Mouse (Mus musculus) MEL (cell line): ENCODE results near the gene Slc2a3. TPM values are rescaled to one million over a fixed set of nuclear protein-coding genes. Genes with fewer than 3 reads are reported as not detected.

ENCODE experiments used
- DNase-seq: peaks from one replicate; pipeline ENCODE4 v3.0.0; 2011; ENCODE audit warnings: low read depth, low spot score
- H3K27ac ChIP-seq: 2 replicates; pipeline ENCODE4 v1.5.1; 2012; ENCODE audit warnings: low read depth, mild to moderate bottlenecking, control low read depth, low read length, moderate library complexity; ENCODE audit not compliant: control insufficient read depth
- H3K27me3 ChIP-seq, 2 experiments: fragments of 150-350 bp in 1 of 2; sonication (generic) in 1 of 2; 2 replicates each; pipeline ENCODE4 v1.6.1; 2012; ENCODE audit warnings: low read length in 2 of 2, mild to moderate bottlenecking in 2 of 2, improper control_type of control experiment in 1 of 2, moderate library complexity in 1 of 2; ENCODE audit not compliant: insufficient read depth in 2 of 2, control insufficient read depth in 1 of 2
- H3K36me3 ChIP-seq, 2 experiments: 2 replicates each; pipeline ENCODE4 v1.6.1; 2012 to 2014; ENCODE audit warnings: low read length in 2 of 2, improper control_type of control experiment in 1 of 2, inconsistent platforms in 1 of 2, mild to moderate bottlenecking in 1 of 2; ENCODE audit not compliant: insufficient read depth in 2 of 2, control insufficient read depth in 1 of 2
- H3K4me1 ChIP-seq, 2 experiments: fragments of 150-350 bp in 1 of 2; sonication (generic) in 1 of 2; 2 replicates each; pipeline ENCODE4 v1.6.1; 2012; ENCODE audit warnings: low read length in 2 of 2, improper control_type of control experiment in 1 of 2, mild to moderate bottlenecking in 1 of 2; ENCODE audit not compliant: insufficient read depth in 2 of 2, control insufficient read depth in 1 of 2
- H3K4me3 ChIP-seq, 2 experiments: fragments of 150-350 bp in 1 of 2; sonication (generic) in 1 of 2; 2 replicates each; pipeline ENCODE4 v1.5.1; 2012; ENCODE audit warnings: low read depth in 2 of 2, low read length in 2 of 2, mild to moderate bottlenecking in 2 of 2, moderate library complexity in 2 of 2, control low read depth in 1 of 2, improper control_type of control experiment in 1 of 2; ENCODE audit not compliant: control insufficient read depth in 1 of 2, insufficient read depth in 1 of 2
- H3K79me2 ChIP-seq: 2 replicates; pipeline ENCODE4 v1.6.1; 2012; ENCODE audit warnings: mild to moderate bottlenecking, low read length, moderate library complexity; ENCODE audit not compliant: control insufficient read depth, poor library complexity, insufficient read depth
- H3K9ac ChIP-seq: 2 replicates; pipeline ENCODE4 v1.6.1; 2012; ENCODE audit warnings: low read depth, mild to moderate bottlenecking, control low read depth, low read length, moderate library complexity; ENCODE audit not compliant: control insufficient read depth, poor library complexity, severe bottlenecking
- H3K9me3 ChIP-seq: fragments of 150-350 bp; sonication (generic); replicated peaks from 2 replicates; pipeline ENCODE4 v1.6.1; 2012; ENCODE audit warnings: mild to moderate bottlenecking, low read length, improper control_type of control experiment, moderate library complexity; ENCODE audit not compliant: insufficient read depth
- CHD1 ChIP-seq: IDR thresholded peaks from 2 replicates; pipeline ENCODE4 v1.6.1; 2012; ENCODE audit warnings: low read depth, mild to moderate bottlenecking, inconsistent platforms, low read length, improper control_type of control experiment
- CTCF ChIP-seq, 3 experiments: IDR thresholded peaks in 2 of 3; conservative IDR thresholded peaks in 1 of 3; 2 replicates each; pipeline ENCODE4 v1.5.1; 2011 to 2012; ENCODE audit warnings: low read length in 3 of 3, low read depth in 2 of 3, mild to moderate bottlenecking in 2 of 3, improper control_type of control experiment in 1 of 3, inconsistent platforms in 1 of 3, mixed read lengths in 1 of 3, moderate library complexity in 1 of 3; ENCODE audit not compliant: control insufficient read depth in 1 of 3, insufficient read depth in 1 of 3, poor library complexity in 1 of 3, severe bottlenecking in 1 of 3
- E2F4 ChIP-seq: IDR thresholded peaks from 2 replicates; pipeline ENCODE4 v1.6.1; 2011; ENCODE audit warnings: low read depth, low read length, improper control_type of control experiment, borderline replicate concordance
- ELF1 ChIP-seq: IDR thresholded peaks from 2 replicates; pipeline ENCODE4 v1.6.1; 2014; ENCODE audit warnings: low read depth, mild to moderate bottlenecking, inconsistent platforms, low read length, improper control_type of control experiment, moderate library complexity
- GABPA ChIP-seq: IDR thresholded peaks from 2 replicates; pipeline ENCODE4 v1.6.1; 2012; ENCODE audit warnings: low read depth, mild to moderate bottlenecking, inconsistent platforms, low read length, improper control_type of control experiment, moderate library complexity
- HCFC1 ChIP-seq: IDR thresholded peaks from 2 replicates; pipeline ENCODE4 v1.6.1; 2012; ENCODE audit warnings: low read depth, mild to moderate bottlenecking, inconsistent platforms, low read length, improper control_type of control experiment, moderate library complexity
- JUND ChIP-seq: IDR thresholded peaks from 2 replicates; pipeline ENCODE4 v1.6.1; 2011; ENCODE audit warnings: low read depth, mild to moderate bottlenecking, improper control_type of control experiment, low read length
- MAZ ChIP-seq: IDR thresholded peaks from 2 replicates; pipeline ENCODE4 v1.6.1; 2012; ENCODE audit warnings: low read depth, mild to moderate bottlenecking, inconsistent platforms, low read length, improper control_type of control experiment
- MEF2A ChIP-seq: IDR thresholded peaks from 2 replicates; pipeline ENCODE4 v1.6.1; 2014; ENCODE audit warnings: low read depth, mild to moderate bottlenecking, inconsistent platforms, low read length, improper control_type of control experiment; ENCODE audit not compliant: poor library complexity, insufficient replicate concordance, severe bottlenecking; ENCODE audit errors: extremely low read depth
- MYC ChIP-seq: IDR thresholded peaks from 2 replicates; pipeline ENCODE4 v1.6.1; 2011; ENCODE audit warnings: low read depth, mild to moderate bottlenecking, low read length, improper control_type of control experiment, moderate library complexity
- NELFE ChIP-seq: IDR thresholded peaks from 2 replicates; pipeline ENCODE4 v1.6.1; 2011; ENCODE audit warnings: low read depth, low read length, improper control_type of control experiment
- POLR2AphosphoS2 ChIP-seq: IDR thresholded peaks from 2 replicates; pipeline ENCODE4 v1.6.1; 2011; ENCODE audit warnings: low read length, improper control_type of control experiment
- RAD21 ChIP-seq: IDR thresholded peaks from 2 replicates; pipeline ENCODE4 v1.6.1; 2011; ENCODE audit warnings: mild to moderate bottlenecking, low read depth, low read length, improper control_type of control experiment
- RCOR1 ChIP-seq: IDR thresholded peaks from 2 replicates; pipeline ENCODE4 v1.6.1; 2012; ENCODE audit warnings: low read depth, mild to moderate bottlenecking, inconsistent platforms, low read length, improper control_type of control experiment
- SIN3A ChIP-seq: IDR thresholded peaks from 2 replicates; pipeline ENCODE4 v1.6.1; 2012; ENCODE audit warnings: low read length, improper control_type of control experiment, inconsistent platforms
- SMC3 ChIP-seq: IDR thresholded peaks from 2 replicates; pipeline ENCODE4 v1.6.1; 2011; ENCODE audit warnings: low read depth, low read length, improper control_type of control experiment
- TAL1 ChIP-seq: IDR thresholded peaks from 2 replicates; pipeline ENCODE4 v1.6.1; 2012; ENCODE audit warnings: mild to moderate bottlenecking, inconsistent platforms, low read length, moderate library complexity, mixed read lengths
- TCF12 ChIP-seq: IDR thresholded peaks from 2 replicates; pipeline ENCODE4 v1.6.1; 2014; ENCODE audit warnings: low read depth, mild to moderate bottlenecking, inconsistent platforms, low read length, improper control_type of control experiment, moderate library complexity
- USF1 ChIP-seq: IDR thresholded peaks from 2 replicates; pipeline ENCODE4 v1.6.1; 2014; ENCODE audit warnings: low read depth, mild to moderate bottlenecking, inconsistent platforms, low read length, improper control_type of control experiment, moderate library complexity
- ZC3H11A ChIP-seq: IDR thresholded peaks from 2 replicates; pipeline ENCODE4 v1.6.1; 2012; ENCODE audit warnings: low read depth, mild to moderate bottlenecking, inconsistent platforms, low read length, improper control_type of control experiment
- ZKSCAN1 ChIP-seq: IDR thresholded peaks from 2 replicates; pipeline ENCODE4 v1.6.1; 2012; ENCODE audit warnings: low read depth, mild to moderate bottlenecking, inconsistent platforms, low read length, improper control_type of control experiment, moderate library complexity
- ZNF384 ChIP-seq: IDR thresholded peaks from 2 replicates; pipeline ENCODE4 v1.6.1; 2012; ENCODE audit warnings: low read depth, mild to moderate bottlenecking, inconsistent platforms, low read length, improper control_type of control experiment
- polyA plus RNA-seq, 2 experiments: library from polyadenylated mRNA; stranded (reverse) in 1 of 2; unstranded in 1 of 2; fragments of >175 nt in 1 of 2; fragments of >200 nt in 1 of 2; gene quantifications; 2 replicates each; pipeline versions ENCODE4 v1.2.1 to v1.2.4; 2012; ENCODE audit warnings: low replicate concordance in 2 of 2, low read depth in 1 of 2; ENCODE audit not compliant: insufficient read length in 2 of 2, insufficient read depth in 1 of 2, missing spikeins in 1 of 2
- total RNA-seq: library from RNA; depleted of rRNA; stranded (reverse); fragments of 300-350 nt; gene quantifications from 2 replicates; pipeline ENCODE4 v1.2.3, GENCODE M21; 2012

The Slc2a3 gene
- total and polyA plus RNA-seq, 3 experiments: 78.4 to 93.4 TPM; not detected in 1

DNA sequence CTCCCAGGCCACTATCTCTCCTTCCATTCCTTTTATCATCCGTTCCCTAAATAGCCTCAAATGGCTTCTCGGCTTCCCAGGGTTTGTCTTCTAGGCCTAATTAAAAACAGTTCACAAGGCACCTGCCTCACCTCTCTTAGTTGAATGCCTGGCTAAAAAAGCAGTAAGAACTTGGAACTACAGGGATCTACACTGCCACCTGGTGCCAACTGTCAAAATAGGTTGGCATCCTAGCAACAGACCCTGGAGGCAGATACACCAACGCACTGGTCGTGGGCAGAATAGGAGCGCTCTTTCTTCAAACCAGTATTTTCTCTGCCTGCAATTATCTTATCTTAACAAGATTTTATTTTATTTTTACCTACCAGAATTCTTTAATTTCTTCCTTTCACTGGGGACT lies 15.2 kb downstream of the Slc2a3 start (continued):
- TF ChIP-seq SMC3: peak; percentile 87
- no peak for TF ChIP-seq MYC
- TF ChIP-seq CTCF (IDR thresholded peaks at IDR 0.05 in 2 of 3, conservative IDR thresholded peaks at IDR 0.05 in 1 of 3; ENCODE audit: control insufficient read depth in 1 of 3, insufficient read depth in 1 of 3, low read depth in 2 of 3, low read length in 3 of 3, poor library complexity in 1 of 3, severe bottlenecking in 1 of 3): peak; percentile 54 to 81 (median 61); a peak in 5 of 6 replicates
- TF ChIP-seq SIN3A: peak; percentile 43; the same call in 1 of the 2 replicates
- TF ChIP-seq HCFC1: no peak
- peak; percentile 23; the same call in 1 of the 2 replicates for TF ChIP-seq ZNF384
- no peak for TF ChIP-seq RCOR1
- no peak for TF ChIP-seq JUND
- TF ChIP-seq CHD1: no peak
- TF ChIP-seq USF1: no peak
- TF ChIP-seq POLR2AphosphoS2: no peak
- TF ChIP-seq GABPA: no peak
- TF ChIP-seq ZKSCAN1: no peak
- no peak for TF ChIP-seq E2F4
- TF ChIP-seq MAZ: no peak
- no peak for TF ChIP-seq MEF2A
- no peak for TF ChIP-seq TCF12
- no peak for TF ChIP-seq NELFE
- TF ChIP-seq ELF1: no peak

DNA sequence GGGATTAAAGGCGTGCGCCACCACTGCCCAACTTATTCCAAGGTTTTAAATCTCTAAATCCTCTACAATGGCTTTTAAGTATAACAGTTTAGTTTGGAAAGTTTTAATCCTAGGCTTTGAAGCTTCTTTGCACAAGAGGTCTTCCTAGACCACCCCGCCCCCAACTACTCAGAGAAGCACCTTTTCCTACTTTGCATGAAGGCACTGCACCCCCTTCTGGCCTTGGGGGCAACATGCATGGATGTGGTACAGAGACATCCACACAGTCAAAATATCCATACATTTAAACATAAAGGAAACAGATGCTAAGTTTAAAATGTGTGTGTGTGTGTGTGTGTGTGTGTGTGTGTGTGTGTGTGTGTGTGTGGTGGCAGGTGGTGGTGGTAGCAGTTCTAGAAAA lies 16.6 kb downstream of the Slc2a3 start:
- H3K36me3 ChIP-seq: no peaks in the 10 kb centered on the region
- H3K79me2 ChIP-seq: no peaks in the 10 kb centered on the region
- no peak overlapping the region for H3K4me3 ChIP-seq
- no peak for TF ChIP-seq MAZ
- peak; percentile 46 for TF ChIP-seq RAD21
- TF ChIP-seq CTCF (IDR thresholded peaks at IDR 0.05 in 2 of 3, conservative IDR thresholded peaks at IDR 0.05 in 1 of 3; ENCODE audit: control insufficient read depth in 1 of 3, insufficient read depth in 1 of 3, low read depth in 2 of 3, low read length in 3 of 3, poor library complexity in 1 of 3, severe bottlenecking in 1 of 3): peak in 2 of 3 experiments; percentile 54 to 55; a peak in 5 of 6 replicates
- TF ChIP-seq ZC3H11A: peak; percentile 16; the same call in 1 of the 2 replicates
- peak; percentile 44 for TF ChIP-seq SMC3
- TF ChIP-seq TAL1: no peak
- H3K9ac ChIP-seq: no peak overlapping the region
- no peak for DNase-seq
- no peaks in the 10 kb centered on the region for H3K9me3 ChIP-seq
- no peaks in the 10 kb centered on the region for H3K27me3 ChIP-seq
- no peaks in the 10 kb centered on the region; a peak in 1 of 4 replicates for H3K4me1 ChIP-seq
- no peak overlapping the region for H3K27ac ChIP-seq
